Mouse (Mus musculus): ENCODE results near the gene Axl. TPM values are rescaled to one million over a fixed set of nuclear protein-coding genes. Genes with fewer than 3 reads are reported as not detected.
"Not testable (repeated sequence)": the region's sequence is repeated elsewhere in the genome, so short reads cannot be mapped to it uniquely, and the experiment has no call there.

Gene Axl
- total RNA-seq, 2 experiments from 2014 or later: 33.6 to 37.2 TPM

DNA sequence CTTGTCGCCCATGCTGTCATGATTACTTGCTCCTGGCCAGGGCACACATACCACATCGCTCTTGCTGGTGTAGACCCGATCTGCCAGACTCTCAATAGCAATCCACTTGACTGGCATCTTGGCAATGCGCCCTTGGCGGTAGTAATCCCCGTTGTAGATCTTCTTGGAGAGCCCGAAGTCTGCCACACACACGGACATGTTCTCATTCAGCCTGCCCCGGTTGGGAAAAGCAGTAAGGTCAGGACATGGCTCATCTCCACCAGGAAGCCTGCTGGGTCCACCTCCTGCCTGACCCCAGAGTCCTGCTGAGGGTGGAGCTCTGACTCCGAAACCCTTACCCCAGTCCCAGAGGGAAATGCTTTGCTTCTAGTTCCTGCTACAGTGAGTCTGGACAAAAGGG is 27.2 kb downstream of the Axl start:
- DNase-seq (ENCODE audit: low spot score in 2 of 2): no peak
- intact Hi-C loops (cut with DNase I): no loop called here

DNA sequence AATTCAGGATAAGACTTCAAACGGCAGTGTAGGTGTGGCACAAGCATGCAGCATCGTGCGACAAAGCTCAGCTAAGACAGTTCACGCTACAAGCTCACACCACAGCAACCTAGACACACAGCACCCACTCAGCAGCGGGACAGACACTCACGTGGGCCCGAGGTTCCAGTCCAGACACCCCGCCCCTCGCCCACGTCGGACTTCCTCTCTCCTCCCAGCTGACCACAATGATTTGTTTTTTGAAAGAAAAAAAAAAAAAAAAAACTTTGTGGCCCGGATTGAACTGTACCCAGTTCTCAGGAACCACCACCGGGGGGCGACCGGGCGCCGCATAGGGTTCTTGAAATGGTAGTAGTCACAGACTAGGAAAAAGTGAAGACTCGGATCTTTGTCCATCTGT is 32.5 kb downstream of the Axl start:
- peak; percentile 84 to 90 for DNase-seq (ENCODE audit: low spot score in 2 of 2)
- intact Hi-C loops (cut with DNase I): loop anchor here (1.0 kb wide), 2 partner anchors 49 to 92 kb away; no protein-coding TSS in a partner anchor

DNA sequence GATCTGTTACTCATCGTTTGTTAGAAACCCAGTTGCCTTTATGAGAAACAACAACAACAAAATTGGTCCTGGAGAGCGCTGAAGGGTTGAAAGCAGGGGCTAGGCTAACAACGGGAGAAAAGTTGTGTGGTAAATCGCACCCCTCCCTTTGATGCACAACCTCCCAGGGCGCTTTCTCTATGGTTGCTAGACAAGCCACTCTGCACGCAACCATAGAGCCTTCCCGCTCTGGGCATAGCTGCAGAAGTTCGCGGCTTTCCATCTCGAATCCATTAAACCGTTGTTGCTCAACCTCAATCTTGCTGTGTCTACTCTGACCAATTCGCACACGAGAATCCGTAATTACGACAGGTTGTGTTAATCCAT is 33.1 kb downstream of the Axl start:
- intact Hi-C loops (cut with DNase I): no loop called here
- no peak for DNase-seq (ENCODE audit: low spot score in 2 of 2)

DNA sequence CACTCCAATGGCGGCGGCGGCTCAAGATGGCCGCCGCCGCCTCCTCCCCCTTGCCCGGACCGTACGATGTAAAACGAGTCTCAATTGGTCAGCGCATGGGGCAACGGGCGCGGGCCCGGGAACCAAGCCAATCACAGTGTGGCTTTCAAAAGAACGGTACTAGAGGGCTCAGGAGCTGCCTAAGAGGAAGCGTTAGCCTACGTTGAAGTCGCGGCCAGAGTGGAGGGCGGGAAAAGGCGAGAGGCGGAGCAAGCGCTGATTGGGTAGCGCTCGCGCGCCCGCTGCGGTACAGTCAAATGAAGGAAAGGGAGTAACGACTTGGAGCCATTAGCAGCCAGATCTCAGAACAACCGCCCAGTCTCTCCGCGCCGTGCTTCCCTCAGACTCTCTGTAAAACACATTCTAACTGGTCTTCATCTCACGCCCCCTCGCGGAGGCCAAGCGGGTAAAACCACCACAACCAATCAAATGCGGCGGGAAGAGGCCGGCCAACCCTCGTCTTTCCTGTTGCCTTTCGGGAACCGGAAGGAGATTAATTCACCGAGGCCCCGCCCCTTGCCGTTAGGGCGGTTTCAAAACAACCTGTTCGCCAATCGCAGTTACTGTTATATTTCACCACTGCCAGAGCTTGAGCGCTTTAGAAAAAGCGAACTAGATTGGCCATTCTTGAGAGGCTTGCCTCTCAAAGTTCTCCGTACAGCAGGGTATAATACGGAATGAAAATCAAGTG is 33.6 kb downstream of the Axl start, which contains the start of gene Hnrnpul1:
Hnrnpul1 (minus strand) TSS at position 20 of the 730 bp plus-strand sequence.
- DNase-seq (ENCODE audit: low spot score in 2 of 2): peak; percentile 100
- intact Hi-C loops (cut with DNase I): no loop called here

DNA sequence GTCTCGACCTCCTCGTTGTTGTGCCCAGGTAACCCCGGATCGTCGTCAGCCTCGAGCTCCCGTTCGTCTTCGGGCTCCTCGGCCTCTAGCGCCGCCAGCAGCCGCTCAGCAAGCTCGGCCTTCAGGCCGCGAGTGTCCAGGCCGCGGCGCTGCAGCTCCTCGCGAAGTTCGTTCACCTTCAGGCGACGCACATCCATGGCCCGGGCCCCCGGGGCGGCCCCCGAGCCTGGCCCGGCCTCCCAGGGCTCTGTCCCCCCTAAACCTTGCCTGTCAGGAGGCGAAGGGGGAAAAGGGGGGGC is 34.1 kb downstream of the Axl start:
- intact Hi-C loops (cut with DNase I): no loop called here
- no peak for DNase-seq (ENCODE audit: low spot score in 2 of 2)

DNA sequence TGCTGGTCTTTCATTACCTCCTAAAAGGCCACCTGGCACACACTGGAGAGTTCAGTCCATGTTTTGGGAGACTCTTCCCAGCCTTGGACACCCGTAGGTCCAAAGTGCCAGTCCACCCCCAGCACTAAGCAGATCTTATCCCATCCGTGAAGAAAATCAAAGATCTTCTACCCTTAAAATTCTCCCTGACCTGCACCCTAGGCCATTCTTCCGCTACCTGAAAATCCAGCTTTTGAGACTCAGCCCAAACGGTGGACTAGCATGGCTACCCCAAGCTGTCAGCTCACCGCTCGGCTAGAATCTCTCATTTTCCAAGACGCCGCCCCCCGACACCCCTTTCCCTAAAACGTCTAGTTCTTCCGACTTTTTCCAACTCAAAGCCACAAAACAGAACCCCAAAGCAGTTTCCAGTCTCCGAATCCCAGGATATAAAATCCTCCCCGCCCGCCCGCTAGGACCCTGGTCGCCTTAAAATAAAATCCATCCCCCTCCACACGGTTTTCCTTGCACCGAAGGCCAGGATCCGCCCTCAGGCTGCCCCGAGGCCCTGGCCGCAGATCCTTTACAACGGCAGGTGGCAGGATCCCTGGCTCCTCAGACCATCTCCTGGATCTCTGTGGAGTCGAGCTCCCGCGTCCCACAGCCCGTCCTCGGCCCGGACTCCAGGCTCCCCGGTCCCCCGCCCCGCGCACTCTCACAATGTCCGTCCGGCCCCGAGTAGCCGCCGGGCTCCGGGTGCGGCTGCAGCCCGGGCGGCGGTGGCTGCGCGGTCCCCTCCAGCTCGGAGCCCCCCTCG is 34.7 kb downstream of the Axl start:
- DNase-seq (ENCODE audit: low spot score in 2 of 2): no peak
- intact Hi-C loops (cut with DNase I): no loop called here

DNA sequence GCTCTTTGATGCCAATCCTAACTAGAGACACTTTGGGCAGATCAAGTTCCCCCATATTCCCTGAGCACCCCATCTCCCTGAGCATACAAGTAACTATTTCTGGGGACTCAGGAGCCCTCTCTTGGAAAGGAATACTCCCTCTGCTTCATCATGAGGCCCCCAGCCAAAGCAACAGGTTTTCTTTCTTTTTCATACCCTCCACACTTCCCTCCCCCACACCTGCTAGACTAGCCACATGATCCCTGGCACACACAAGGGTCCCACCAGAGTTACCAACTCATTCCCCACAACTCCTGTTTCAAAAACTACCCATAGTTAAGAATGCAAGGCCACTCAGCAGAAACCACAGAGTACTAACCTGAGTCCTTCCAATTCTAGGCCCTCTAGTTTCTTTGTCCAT is 35.4 kb downstream of the Axl start:
- intact Hi-C loops (cut with DNase I): no loop called here
- no peak for DNase-seq (ENCODE audit: low spot score in 2 of 2)

DNA sequence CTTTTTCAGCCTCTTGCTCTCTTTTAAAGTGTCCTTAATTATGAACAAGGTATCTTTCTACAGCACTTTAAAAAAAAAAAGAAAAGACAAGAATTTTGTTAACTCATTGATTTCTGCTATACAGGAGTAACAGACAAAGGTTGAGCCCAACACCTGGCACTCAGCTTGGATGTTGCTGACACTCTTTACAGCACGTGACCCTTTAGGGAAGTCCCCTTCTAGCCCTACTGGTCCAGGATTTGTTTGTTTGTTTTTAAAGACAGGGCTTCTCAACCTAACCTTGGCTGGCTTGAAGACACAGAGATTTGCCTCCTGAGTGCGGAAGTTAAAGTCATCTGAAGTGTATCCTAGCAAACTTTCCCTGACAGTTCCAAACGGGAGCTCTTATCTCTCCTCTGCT is 41.7 kb downstream of the Axl start:
- intact Hi-C loops (cut with DNase I): no loop called here
- DNase-seq (ENCODE audit: low spot score in 2 of 2): no peak

DNA sequence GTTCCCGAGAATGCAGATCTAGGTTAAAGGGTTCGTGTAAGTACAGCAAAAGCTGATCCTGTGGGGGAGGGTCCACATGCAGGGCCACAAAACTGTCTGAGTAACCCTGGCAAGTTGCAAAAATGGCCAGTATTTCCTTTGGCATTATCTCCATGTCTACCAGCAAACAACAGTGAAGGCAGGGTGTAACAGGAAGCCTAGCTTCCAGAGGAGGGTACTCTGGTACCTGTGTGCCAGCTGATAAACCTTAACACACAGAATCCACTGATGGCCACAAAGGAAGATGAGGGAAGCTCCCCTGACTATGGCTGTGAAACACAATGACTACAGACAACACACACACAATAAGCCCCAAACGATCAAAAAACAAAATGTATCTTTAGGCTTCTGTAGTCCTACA is 50.2 kb downstream of the Axl start:
- no peak for DNase-seq (ENCODE audit: low spot score in 2 of 2)
- intact Hi-C loops (cut with DNase I): no loop called here

DNA sequence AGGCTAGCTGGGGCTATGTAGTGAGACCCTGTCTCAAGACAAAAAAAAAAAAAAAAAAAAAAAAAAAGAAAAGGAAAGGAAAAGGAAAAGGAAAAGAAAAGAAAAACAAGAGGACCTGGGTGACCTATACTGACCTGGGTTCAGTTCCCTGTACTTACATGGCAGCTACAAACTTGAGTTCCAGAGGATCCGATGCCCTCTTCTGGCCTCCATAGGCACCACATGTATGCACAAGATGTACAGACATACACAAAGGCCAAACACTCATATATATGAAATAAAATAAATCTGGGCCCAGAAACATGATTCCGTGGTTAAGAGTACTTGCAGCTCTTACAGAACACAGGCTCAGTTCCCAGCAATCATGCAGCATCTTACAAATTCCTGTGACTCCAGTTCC is 51.6 kb downstream of the Axl start:
- intact Hi-C loops (cut with DNase I): no loop called here
- no peak for DNase-seq (ENCODE audit: low spot score in 2 of 2)

DNA sequence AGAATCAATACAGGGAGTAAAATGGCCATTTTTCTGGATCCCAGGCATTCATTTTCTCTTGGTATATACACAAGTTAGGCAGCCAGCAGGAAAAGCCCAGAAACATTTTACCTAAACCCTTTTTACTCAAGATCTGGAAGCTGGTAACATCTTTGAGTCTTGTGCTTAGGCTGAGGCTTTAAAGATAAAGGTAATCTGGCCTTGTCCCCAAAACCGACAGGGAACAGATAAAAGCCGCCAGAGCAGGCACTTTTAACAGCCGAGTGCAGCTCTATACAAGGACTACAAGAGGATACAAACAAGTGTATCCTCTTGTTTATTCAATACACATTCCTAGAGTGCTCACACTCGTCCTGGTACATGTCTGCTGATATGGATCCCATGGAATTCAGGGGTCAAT is 53.5 kb downstream of the Axl start:
- intact Hi-C loops (cut with DNase I): no loop called here
- no peak for DNase-seq (ENCODE audit: low spot score in 2 of 2)

DNA sequence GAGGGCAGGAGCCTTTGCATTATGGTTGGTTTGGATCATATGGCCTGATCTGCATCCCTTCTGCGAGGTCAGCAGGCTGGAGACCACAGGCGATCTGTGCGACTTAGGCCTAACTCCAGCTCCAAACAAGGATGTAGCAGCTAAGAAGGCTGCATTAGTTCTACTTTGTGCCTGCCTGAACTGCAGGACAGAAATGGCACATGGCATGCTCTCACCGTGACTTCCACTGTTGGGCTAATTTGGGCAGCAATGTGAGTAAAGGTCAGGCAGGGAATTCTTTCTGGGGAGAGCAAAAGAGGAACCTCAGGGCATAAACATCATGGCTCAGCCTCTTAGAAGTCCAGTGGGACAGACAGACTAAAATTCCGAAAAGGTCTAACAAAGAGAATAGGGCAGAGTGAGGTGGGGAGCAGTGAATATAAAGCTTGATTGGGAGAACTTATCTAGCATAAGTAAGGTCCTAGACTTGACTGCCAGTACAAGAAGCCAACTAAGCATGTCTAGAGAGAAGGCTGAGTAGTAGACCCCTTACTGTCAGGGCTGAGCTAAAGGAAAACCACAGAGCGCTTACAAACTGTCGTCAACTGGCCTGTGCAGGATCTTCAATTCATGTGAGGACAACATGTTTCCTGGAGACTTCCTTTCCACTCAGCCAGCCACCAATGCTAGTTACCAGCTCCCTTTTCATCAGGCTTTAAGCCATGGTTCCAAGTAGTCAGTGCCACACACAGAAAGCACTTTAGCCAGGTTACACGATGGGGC is 57.0 kb downstream of the Axl start:
- intact Hi-C loops (cut with DNase I): no loop called here
- no peak for DNase-seq (ENCODE audit: low spot score in 2 of 2)

DNA sequence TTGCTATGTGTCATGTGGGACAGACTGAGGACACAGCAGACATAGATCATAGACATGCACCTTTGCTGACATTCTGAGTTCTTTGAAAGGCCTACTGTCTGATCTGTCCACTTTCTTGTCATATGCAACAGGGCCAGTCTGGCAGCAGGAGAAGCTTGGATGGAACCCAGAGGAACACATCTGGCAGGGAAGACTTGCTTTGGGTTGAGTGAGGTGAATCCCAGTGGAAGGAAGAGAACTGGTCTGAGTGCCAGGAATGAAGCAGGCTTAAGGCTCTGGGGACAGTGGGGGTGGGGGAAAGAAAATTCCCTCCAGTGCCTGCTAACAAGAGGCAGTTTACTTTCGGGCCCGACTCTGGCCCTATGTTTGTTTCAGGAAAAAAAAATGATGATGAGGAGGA is 58.6 kb downstream of the Axl start:
- intact Hi-C loops (cut with DNase I): loop anchor here (2.0 kb wide), 1 partner anchor 13 kb away; no protein-coding TSS in a partner anchor
- no peak for DNase-seq (ENCODE audit: low spot score in 2 of 2)

DNA sequence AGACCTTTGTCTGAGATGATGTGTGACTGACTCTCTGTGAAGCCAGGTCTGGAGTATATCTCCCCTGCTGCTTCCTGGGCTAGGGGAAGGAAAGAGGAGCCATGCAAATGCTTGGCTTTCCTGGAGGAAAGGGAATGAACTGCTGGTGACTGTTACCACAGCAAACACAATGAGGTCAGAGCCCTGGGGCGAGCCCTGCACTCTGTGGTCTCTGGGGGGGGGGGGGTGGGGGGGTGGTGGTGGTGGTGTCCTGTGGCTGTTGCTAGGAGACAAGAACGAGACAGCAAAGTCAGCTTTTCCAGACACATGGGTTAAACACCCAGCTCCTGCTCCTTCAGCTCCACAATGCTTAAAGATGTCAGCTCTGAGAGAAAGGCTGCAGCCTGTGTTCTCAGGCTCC is 59.1 kb downstream of the Axl start:
- DNase-seq (ENCODE audit: low spot score in 2 of 2): no peak
- intact Hi-C loops (cut with DNase I): loop anchor here (2.0 kb wide), 1 partner anchor 13 kb away; no protein-coding TSS in a partner anchor

DNA sequence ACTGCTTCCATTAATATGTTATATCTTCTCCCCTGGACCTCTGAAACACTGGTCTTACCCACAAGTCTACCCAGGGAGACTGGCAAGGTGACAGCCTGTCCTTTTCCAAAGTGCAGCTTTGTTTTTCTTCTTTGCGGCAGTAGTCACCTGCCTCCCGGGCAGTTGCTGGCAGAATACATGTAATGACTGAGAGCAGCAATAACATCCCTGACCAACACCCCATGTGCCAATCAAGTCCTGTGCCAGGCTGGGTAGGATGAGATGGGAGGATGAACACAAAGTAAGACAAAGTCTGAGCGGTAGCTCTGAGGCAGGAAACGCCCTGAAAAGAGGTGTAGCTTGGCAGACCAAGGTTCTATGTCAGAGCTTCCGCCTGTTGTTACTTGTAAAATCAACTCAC is 60.7 kb downstream of the Axl start:
- intact Hi-C loops (cut with DNase I): loop anchor here (2.0 kb wide), 1 partner anchor 15 kb away; no protein-coding TSS in a partner anchor
- DNase-seq (ENCODE audit: low spot score in 2 of 2): no peak

DNA sequence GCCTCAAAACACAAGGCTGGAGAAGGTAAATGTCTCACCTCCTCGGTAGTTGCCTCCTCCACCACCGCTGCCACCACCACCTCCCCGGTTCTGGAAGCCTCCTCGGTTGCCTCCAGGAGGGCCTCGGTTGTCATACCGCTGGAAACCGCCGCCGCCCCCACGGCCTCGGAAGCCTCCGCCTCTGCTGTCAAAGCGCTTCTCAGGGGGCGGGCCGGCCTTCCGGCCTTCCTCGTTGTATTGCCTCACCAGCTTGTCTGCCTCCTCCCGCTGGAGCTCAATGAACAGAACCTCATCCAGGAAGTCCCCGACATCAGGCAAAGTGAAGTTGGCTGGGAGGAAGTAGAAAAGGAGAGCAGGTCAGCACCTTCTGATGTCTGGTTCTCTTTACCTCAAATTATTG is 62.6 kb downstream of the Axl start:
- peak in 1 of 2 experiments; percentile 48 for DNase-seq (ENCODE audit: low spot score in 2 of 2)
- intact Hi-C loops (cut with DNase I): no loop called here

DNA sequence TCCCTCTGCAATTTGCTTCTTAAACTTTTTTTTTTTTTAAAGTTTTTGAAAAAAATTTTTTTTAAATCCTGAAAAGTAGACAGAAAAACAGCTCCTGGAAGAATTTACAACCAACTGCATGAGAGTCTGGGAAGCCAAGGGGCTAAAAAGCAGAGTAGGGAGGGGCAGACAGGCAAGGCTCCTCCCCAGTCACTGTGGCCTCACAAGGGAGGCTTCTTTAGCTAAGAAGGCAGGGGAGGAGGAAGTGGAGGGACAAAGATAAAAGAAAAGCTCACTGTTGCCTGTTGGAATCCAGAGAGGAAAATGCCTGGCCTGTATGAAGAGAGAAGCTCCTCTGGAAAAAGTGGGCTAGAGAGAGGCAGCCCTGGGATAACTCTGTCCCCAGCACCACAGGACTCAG is 66.7 kb downstream of the Axl start:
- DNase-seq (ENCODE audit: low spot score in 2 of 2); intact Hi-C loops (cut with DNase I): not testable (repeated sequence)

DNA sequence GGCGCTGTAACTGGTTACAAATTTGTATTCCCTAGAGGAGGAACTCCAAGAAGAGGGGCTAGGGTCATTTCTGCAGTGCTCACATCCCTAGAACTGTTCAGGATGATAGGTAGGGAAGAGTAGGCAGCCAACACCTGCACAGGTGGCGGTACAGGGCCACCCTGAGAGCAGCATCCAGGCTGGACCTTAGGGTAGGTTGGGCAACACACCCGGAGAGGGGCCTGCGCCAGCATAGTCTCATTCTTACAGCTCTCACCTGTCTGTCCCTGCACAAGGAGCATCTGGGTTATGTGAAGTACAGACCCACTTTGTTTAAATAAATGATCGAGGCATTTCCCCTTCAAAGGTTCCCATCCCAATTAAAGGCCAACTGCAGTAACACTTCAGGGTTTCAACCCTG is 67.7 kb downstream of the Axl start:
- DNase-seq (ENCODE audit: low spot score in 2 of 2): no peak
- intact Hi-C loops (cut with DNase I): no loop called here

DNA sequence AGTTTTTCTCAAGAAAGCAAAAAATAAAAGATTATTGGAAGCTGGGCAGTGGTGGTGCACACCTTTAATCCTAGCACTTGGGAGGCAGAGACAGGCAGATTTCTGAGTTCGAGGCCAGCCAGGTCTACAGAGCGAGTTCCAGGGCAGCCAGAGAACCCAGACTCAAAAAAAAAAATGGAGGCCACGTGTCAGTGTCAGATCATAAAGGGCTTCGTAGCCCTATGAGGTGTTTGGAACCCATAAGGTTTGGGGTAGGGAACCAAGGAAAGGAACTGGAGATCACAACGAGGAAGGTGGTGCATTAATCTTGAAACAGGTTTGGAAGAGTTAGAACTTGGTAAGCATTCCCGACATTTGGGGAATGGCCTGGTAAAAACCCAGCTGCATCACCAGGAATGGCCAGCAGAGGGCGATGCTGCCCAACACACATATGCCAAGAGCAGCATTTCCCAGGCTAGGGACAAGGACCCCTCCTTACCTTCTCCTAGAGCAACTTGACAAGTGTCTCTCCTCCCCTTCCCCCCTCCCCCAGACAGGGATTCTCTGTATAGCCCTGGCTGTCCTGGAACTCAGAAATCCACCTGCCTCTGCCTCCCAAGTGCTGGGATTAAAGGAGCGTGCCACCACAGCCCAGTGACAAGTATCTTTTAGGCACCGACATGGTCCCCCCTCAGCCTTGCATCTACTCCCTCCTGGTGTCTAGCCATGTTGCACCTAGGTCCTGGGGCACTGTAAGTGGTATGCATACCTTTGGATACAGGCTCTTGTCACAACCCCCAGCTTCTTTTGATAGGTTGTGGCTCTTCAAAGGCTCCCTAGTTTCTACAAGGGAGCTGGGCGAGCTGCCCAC is 68.5 kb downstream of the Axl start:
- intact Hi-C loops (cut with DNase I): no loop called here
- DNase-seq (ENCODE audit: low spot score in 2 of 2): peak; percentile 76 to 81

Data from left cerebral cortex, postnatal 25 days (tissue).